Mouse (Mus musculus): Measurements from ENCODE around the gene Tmem14a.
"Not testable (repeated sequence)": the region's sequence is repeated elsewhere in the genome, so short reads cannot be mapped to it uniquely, and the experiment has no call there.

Tmem14a gene

GRCm38 (mm10) chr1:21218489-21218919 is at the start of gene Tmem14a:
Tmem14a (plus strand) TSS chr1:21218575.
- peak; percentile 85 for DNase-seq (ENCODE audit: low spot score)

- DNase-seq (ENCODE audit: low spot score), result no peak
Measured at GRCm38 (mm10) chr1:21185196-21185595, 33.2 kb upstream of the Tmem14a start.

- no peak for DNase-seq (ENCODE audit: low spot score)
Measured at GRCm38 (mm10) chr1:21206241-21206640, 12.1 kb upstream of the Tmem14a start.

- DNase-seq (ENCODE audit: low spot score), result not testable (repeated sequence)
Measured at GRCm38 (mm10) chr1:21213537-21213936, 4.8 kb upstream of the Tmem14a start.

- not testable (repeated sequence) for DNase-seq (ENCODE audit: low spot score)
Measured at GRCm38 (mm10) chr1:21213991-21214692, 4.2 kb upstream of the Tmem14a start.

- DNase-seq (ENCODE audit: low spot score), result no peak
Measured at GRCm38 (mm10) chr1:21227756-21228395, 9.5 kb downstream of the Tmem14a start.

- not testable (repeated sequence) for DNase-seq (ENCODE audit: low spot score)
Measured at GRCm38 (mm10) chr1:21228740-21229722, 10.7 kb downstream of the Tmem14a start.

- DNase-seq (ENCODE audit: low spot score), result no peak
Measured at GRCm38 (mm10) chr1:21230376-21230775, 12.0 kb downstream of the Tmem14a start.

- DNase-seq (ENCODE audit: low spot score), result no peak
Measured at GRCm38 (mm10) chr1:21231744-21232464, 13.5 kb downstream of the Tmem14a start.

GRCm38 (mm10) chr1:21232516-21232915 is 14.1 kb downstream of the Tmem14a start:
- DNase-seq (ENCODE audit: low spot score), result no peak

- DNase-seq (ENCODE audit: low spot score), result no peak
Measured at GRCm38 (mm10) chr1:21235359-21235758, 17.0 kb downstream of the Tmem14a start.

GRCm38 (mm10) chr1:21239911-21240898 is 21.8 kb downstream of the Tmem14a start, which contains the start of gene Gsta3:
Gsta3 (plus strand) TSS chr1:21240589.
- DNase-seq (ENCODE audit: low spot score), result peak; percentile 50

GRCm38 (mm10) chr1:21241096-21241495 is 22.7 kb downstream of the Tmem14a start:
- DNase-seq (ENCODE audit: low spot score), result no peak

GRCm38 (mm10) chr1:21244290-21244960 is 26.1 kb downstream of the Tmem14a start:
- DNase-seq (ENCODE audit: low spot score), result no peak

- no peak for DNase-seq (ENCODE audit: low spot score)
Measured at GRCm38 (mm10) chr1:21246136-21246535, 27.8 kb downstream of the Tmem14a start.

GRCm38 (mm10) chr1:21247896-21248295 is 29.5 kb downstream of the Tmem14a start:
- DNase-seq (ENCODE audit: low spot score), result no peak

GRCm38 (mm10) chr1:21248560-21249390 is 30.4 kb downstream of the Tmem14a start:
- DNase-seq (ENCODE audit: low spot score), result no peak

GRCm38 (mm10) chr1:21251661-21252060 is 33.3 kb downstream of the Tmem14a start:
- DNase-seq (ENCODE audit: low spot score), result no peak
